15 mouse cellular contexts compared by ENCODE assay signal in genomic region chr1:92258026-92258425, GRCm38 (mm10).
DNase-seq lines count a peak whose midpoint lies in the region; ATAC-seq and TF ChIP-seq lines count a peak whose summit lies in the region.
"Had no signal": no experiment of that assay in that cellular context is flagged by ENCODE, and none has a peak within 500 bp of the region (broad histone marks: within the 10 kb centered on the region; RNA-seq: fewer than 3 reads in every experiment).

No protein-coding gene starts in this region.

- no peaks in the 10 kb centered on the region for H3K27me3 ChIP-seq in forebrain, embryonic 16.5 days (replicated peaks; ENCODE audit: control insufficient read depth, insufficient read depth, low read length)
- H3K27me3 ChIP-seq in forebrain, embryonic 10.5 days (ENCODE audit: poor library complexity, severe bottlenecking), result no peaks in the 10 kb centered on the region
- H3K27me3 ChIP-seq in kidney, embryonic 14.5 days (ENCODE audit: control insufficient read depth, insufficient read depth, low read length), result no peaks in the 10 kb centered on the region
- H3K27me3 ChIP-seq: embryonic facial prominence, embryonic 12.5 days had no signal

- H3K36me3 ChIP-seq in forebrain, embryonic 16.5 days (ENCODE audit: control insufficient read depth, insufficient read depth), result no peaks in the 10 kb centered on the region
- no peaks in the 10 kb centered on the region for H3K36me3 ChIP-seq in forebrain, embryonic 10.5 days (replicated peaks)
- H3K36me3 ChIP-seq in kidney, embryonic 14.5 days (ENCODE audit: control insufficient read depth, insufficient read depth, low read length), result no peaks in the 10 kb centered on the region
- H3K36me3 ChIP-seq: embryonic facial prominence, embryonic 12.5 days had no signal

- H3K9me3 ChIP-seq in forebrain, embryonic 16.5 days (ENCODE audit: control insufficient read depth, low read length), result no peaks in the 10 kb centered on the region
- no peaks in the 10 kb centered on the region for H3K9me3 ChIP-seq in forebrain, embryonic 10.5 days
- H3K9me3 ChIP-seq in kidney, embryonic 14.5 days (ENCODE audit: control insufficient read depth, low read length), result no peaks in the 10 kb centered on the region
- H3K9me3 ChIP-seq: embryonic facial prominence, embryonic 12.5 days had no signal

- ATAC-seq in forebrain, embryonic 16.5 days, result peak; percentile 45; the same call in 1 of the 2 replicates
- no peak for ATAC-seq in kidney, embryonic 14.5 days (ENCODE audit: low FRiP score, low TSS enrichment)

- DNase-seq in forebrain, embryonic 10.5 days (ENCODE audit: extremely low spot score, low spot score), result no peak
- DNase-seq in kidney, postnatal 25 days, result peak; percentile 38 to 43
- peak; percentile 9 for DNase-seq in lung, postnatal 36 days
- no peak for DNase-seq in lung, postnatal 25 days (ENCODE audit: low spot score)
- peak; percentile 89 for DNase-seq in brain, embryonic 14.5 days (ENCODE audit: low read depth)
- no peak for DNase-seq in heart, adult 9 months (ENCODE audit: low spot score in 2 of 2)
- DNase-seq: cerebellum, adult 11-12 months; heart, postnatal 14 days; thymus, postnatal 4 days had no signal

- no peak for TF ChIP-seq CTCF in brain, embryonic 14.5 days (IDR thresholded peaks at IDR 0.05; ENCODE audit: borderline replicate concordance, extremely low read depth, insufficient read depth, insufficient read length)

- H3K4me3 ChIP-seq in forebrain, embryonic 16.5 days (replicated peaks; ENCODE audit: low read length), result no peak overlapping the region
- H3K4me3 ChIP-seq in forebrain, embryonic 10.5 days, result no peak overlapping the region
- no peak overlapping the region for H3K4me3 ChIP-seq in kidney, embryonic 14.5 days (ENCODE audit: low read length)
- H3K4me3 ChIP-seq: embryonic facial prominence, embryonic 12.5 days had no signal

- peaks cover 8% of the 10 kb centered on the region for H3K4me1 ChIP-seq in forebrain, embryonic 16.5 days (replicated peaks; ENCODE audit: control insufficient read depth, insufficient read depth, low read length)
- no peaks in the 10 kb centered on the region for H3K4me1 ChIP-seq in forebrain, embryonic 10.5 days
- H3K4me1 ChIP-seq in kidney, embryonic 14.5 days (ENCODE audit: control insufficient read depth, insufficient read depth, low read length), result no peaks in the 10 kb centered on the region
- H3K4me1 ChIP-seq: embryonic facial prominence, embryonic 12.5 days had no signal

- no peak for TF ChIP-seq POLR2A in brain, embryonic 14.5 days (IDR thresholded peaks at IDR 0.05; ENCODE audit: borderline replicate concordance, extremely low read depth, insufficient read depth, insufficient read length, poor library complexity, severe bottlenecking)

- H3K4me2 ChIP-seq in forebrain, embryonic 16.5 days (ENCODE audit: low read length), result no peak overlapping the region
- H3K4me2 ChIP-seq in kidney, embryonic 14.5 days (replicated peaks; ENCODE audit: low read depth, low read length), result no peak overlapping the region
- H3K4me2 ChIP-seq: embryonic facial prominence, embryonic 12.5 days; heart, embryonic 11.5 days; liver, embryonic 11.5 days had no signal

- H3K9ac ChIP-seq in forebrain, embryonic 16.5 days (replicated peaks; ENCODE audit: low read depth, low read length), result no peak overlapping the region
- H3K9ac ChIP-seq in kidney, embryonic 14.5 days (ENCODE audit: low read depth, low read length), result no peak overlapping the region
- H3K9ac ChIP-seq: embryonic facial prominence, embryonic 12.5 days had no signal

- H3K27ac ChIP-seq in forebrain, embryonic 16.5 days (ENCODE audit: low read length), result no peak overlapping the region
- H3K27ac ChIP-seq in forebrain, embryonic 10.5 days, result no peak overlapping the region
- no peak overlapping the region for H3K27ac ChIP-seq in kidney, embryonic 14.5 days (ENCODE audit: low read depth, low read length)
- H3K27ac ChIP-seq: embryonic facial prominence, embryonic 12.5 days; kidney, postnatal 0 days had no signal

Comparison
In these comparisons a context has a peak if more than half of its experiments do, and no peak if none do; other contexts are left out.
1. DNase-seq: peak in kidney, postnatal 25 days (2 of 2), lung, postnatal 36 days (single experiment) and brain, embryonic 14.5 days (single experiment); none in forebrain, embryonic 10.5 days (single experiment), lung, postnatal 25 days (single experiment) and heart, adult 9 months (0 of 2).